Mouse (Mus musculus): ENCODE results near the gene Rras. TPM values are rescaled to one million over a fixed set of nuclear protein-coding genes. Genes with fewer than 3 reads are reported as not detected.
A peak's percentile ranks its signal among the peaks of the same experiment; 100 is the strongest.
"Not testable (repeated sequence)": the region's sequence is repeated elsewhere in the genome, so short reads cannot be mapped to it uniquely, and the experiment has no call there.

The Rras gene
- polyA plus RNA-seq, 2 experiments from 2014 or later, result 2.0 to 3.9 TPM

DNA sequence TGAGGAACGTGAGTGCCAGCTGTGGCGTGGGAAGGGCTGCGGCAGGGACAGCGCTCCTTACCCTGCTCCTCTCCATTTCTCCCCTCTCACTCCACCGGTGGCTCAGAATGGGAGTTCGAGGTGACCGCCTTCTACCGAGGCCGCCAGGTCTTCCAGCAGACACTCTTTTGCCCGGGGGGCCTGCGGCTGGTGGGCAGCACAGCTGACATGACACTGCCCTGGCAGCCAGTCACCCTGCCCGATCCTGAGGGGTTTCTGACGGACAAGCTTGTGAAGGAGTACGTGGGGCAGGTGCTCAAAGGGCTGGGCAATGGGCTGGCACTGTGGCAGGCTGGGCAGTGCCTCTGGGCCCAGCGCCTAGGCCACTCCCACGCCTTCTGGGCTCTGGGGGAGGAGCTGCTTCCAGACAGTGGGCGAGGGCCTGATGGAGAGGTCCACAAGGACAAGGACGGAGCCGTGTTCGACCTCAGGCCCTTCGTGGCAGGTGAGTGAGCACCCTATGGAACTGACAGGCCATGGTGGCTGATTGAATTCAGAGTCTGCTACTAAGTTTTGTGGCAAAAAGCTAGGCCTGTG lies 17.1 kb upstream of the Rras start:
- ATAC-seq, result no peak

DNA sequence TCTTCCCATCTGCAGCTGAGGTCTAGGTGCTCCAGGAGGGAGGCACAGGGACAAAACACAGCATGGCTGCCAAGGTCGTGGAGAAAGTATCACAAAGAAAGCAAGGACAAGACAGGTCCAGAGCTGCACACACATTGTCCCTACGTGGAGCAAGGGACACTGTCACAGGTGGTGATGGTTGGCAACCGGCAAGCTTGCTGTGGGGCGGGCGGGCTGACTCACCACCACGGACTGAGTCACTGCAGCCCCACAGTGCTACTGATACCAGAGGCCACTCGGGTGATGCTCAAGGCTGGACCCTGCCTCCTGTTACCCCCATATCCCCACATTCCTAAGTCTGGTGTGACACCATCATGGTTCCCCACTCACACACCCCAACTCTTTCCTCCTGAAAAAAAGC lies 15.3 kb upstream of the Rras start:
- ATAC-seq, result no peak

DNA sequence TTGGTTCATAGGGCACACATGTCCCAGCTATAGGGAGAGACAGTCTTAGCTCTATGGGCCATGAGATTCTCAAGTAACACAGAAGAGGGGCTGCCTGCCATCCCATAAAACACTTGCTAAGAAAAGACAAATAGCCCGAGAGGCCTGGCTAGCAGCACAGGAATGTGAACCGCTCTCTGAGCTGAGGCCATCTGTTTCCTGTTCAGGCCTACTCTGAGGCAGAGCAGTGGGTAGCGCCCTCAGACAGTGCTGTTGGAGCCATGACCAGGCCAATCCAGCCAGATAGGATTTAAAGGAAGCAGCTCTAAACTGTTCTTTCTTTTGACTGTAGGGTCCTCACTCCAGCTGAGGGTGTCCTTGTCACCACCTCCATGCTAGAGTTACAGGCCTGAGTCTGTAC lies 13.2 kb upstream of the Rras start:
- ATAC-seq, result no peak

DNA sequence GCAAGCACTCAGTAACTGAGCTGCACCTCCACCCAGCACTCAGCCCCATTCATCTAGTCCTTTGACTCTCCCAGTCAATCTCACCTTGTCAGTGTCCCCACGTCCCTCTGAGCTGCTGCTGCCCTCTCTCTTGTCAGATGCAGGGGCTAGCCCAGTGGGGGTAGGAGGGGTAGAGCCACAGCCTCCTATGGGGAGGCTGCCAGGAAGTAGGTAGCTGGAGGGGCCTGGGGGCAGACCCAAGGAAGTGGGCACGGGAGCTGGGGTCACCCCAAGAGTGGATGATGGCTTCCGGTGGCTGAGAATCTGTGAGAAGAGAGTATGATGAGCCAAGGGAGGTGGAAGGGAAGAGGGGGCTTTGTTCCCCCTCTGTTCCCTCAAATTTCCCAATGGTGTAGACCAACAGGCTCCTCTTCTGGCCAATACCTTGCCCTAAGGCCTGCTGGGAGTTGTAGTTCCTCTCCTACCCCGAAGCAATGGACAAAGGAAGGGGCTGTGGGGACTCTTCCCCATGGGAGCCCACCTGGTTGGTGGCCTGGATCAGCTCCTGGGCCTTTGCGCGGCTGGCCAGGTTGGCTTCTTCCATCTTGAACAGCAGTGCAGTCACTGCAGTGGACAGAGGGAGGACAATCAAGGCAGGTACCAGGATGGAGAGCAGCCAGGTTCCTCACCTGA lies 12.3 kb upstream of the Rras start:
- ATAC-seq, result no peak

DNA sequence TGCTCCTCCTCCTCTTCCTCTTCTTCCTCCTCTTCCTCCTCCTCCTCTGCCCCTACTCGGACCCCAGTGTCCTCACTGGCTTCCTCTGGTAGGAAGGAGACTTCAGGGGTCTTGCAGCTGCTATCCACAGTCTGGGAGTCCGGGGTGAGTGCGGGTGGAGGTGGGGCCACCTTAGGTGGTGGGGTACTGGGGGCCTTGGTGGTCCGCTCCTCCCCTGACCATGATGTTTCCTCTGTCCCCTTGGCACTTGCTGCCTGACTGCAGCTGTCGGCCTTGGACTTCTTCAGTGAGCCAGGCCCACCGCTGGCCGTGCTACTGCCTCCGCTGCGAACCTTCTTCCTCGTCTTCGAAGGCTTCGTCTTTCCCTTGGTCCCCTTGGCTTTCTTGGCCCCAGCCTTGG lies 11.3 kb upstream of the Rras start:
- ATAC-seq, result no peak

DNA sequence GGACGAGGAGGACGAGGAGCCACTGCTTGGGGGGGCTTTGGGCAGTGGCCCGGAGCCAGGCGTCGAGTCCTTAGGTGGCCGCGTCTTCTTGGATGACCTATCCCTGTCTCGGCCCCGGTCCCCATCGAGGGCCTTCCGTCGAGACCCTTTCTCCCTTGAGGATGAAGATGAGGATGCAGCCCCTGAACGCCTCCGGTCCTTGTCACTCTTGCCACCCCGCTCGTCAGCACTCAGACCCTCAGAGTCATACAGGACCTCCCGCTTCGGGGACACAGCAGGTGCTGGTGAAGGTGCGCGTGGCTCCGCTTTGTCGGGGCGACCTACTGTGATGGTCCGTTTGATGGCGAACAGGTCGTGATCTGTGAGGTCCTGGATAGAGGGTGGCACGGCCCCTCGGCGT lies 10.6 kb upstream of the Rras start:
- ATAC-seq, result no peak

DNA sequence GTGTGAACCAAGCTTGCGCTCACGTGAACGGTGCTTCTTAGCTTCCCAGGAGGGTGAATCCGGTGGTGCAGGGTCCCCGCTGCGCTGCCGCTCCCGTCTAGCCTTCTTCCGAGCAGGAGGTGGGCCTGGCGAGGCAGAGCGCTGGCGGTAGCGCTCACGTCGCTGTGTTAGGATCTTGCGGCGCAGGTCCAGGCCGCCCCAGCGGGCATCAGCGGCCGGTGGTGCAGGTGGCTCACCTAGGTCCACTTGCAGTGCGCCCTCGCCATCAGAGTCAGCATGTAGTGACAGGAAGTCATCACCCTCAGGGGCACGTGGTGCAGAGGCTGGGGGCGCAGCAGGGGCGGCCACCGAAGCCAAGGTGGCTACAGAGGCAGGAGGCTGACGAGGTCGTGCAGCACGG lies 9.9 kb upstream of the Rras start:
- ATAC-seq, result no peak

DNA sequence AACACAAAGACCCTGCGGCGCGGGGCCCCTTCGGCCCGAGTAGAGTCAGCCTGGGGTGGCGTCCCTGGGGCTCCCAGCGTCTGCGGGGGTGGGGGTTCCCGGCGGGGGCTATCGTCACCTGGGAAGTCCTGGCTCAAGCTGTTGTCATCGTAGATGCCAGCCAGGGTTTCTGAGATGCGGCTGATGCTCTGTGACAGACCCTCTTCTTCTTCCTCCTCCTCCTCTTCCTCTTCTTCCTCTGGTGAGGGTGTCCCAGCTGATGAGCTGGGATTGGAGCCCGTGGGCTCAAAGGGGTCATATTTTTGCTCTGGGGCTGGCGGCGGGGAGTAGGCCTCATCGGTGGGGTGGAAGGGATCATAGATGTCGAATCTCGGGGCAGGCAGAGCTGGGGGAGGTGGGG lies 9.3 kb upstream of the Rras start:
- ATAC-seq, result no peak

DNA sequence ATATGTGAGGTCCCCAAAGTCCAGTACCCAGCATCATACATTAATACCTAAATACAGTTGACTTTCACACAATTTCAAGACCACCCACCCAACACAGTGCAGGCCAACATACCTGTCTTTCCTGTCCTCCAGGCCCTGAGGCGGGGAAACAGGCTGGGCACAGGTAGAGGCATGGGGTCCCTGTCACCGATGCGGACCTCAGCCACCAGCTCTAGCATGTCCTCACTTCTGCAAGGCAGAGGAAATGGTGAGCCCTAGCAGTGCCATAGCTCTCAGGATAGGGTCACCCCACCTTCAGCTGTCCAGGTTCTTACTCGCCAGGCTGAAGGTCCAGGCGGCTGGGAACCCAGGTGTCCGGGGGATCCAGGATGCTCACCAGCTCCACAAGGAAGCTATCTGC lies 5.8 kb upstream of the Rras start:
- ATAC-seq, result no peak

DNA sequence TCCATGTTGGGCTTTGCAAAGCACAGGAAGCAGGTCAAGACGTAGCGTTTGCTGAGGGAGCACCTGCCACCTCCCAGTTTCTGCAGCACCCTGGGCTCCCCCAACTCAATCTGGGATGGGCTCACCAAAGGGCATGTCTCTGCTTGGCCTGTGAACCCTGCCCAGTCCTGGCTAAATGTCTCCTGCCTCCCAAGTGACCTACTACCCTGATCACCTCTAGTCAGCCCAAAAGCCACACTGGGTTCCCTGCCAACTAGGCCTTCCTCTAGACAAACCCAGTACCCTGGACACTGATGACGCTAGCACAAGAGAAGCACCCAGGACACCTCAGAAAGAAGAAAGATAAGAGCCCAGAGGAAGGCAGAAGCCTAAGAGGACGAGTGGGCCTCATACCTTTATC lies 4.9 kb upstream of the Rras start:
- no peak for ATAC-seq

DNA sequence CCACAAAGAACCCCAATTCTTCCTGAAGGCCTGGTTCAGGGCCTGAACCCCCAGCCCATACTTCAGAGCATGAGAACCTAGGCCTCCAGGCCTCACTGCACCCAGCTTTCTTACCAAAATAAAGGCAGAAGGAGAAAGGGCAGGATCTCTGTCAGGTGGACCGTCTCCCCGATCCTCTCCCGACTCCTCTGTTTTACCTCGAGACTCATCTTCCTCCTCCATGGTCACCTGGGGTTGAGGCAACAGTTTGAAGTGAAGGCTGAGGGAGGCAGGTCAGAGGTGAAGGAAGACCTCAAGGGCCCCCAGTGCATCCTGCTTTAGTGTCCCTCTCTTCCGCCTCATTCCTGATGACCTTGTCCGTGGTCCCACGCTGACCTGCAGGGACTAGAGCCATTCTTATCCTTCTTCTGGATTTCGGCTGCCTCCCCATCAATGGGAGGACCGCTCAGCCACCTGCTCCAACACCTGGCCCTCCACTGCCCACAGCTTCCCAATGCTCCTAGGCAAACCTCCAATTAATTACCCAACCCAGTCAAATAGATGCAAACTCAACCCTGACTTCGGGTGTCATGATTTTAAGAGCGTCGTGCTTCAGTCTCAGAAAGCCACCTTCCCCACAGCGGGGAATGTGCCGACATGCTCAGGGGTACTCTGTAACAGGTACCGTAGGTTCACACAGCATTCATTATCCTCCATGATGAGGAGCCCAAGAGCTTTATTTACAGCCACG lies 4.2 kb upstream of the Rras start:
- ATAC-seq, result no peak

DNA sequence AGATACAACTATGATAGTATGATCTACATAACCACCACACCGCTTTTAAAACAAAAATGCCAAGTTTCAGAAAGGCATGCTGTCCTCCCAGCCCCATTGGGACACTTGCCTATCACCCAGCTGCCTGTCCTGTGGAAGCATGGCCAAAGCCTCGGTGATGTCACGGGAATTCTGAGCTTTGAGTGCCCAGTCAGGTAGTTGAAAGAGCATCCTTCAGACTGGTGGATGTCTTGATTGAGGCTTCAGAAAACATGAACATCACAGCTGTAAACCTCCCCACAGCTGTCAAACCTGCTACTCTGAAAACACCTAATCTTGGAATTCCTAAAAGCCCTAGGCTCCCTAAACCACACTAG lies 3.7 kb upstream of the Rras start:
- ATAC-seq, result no peak

DNA sequence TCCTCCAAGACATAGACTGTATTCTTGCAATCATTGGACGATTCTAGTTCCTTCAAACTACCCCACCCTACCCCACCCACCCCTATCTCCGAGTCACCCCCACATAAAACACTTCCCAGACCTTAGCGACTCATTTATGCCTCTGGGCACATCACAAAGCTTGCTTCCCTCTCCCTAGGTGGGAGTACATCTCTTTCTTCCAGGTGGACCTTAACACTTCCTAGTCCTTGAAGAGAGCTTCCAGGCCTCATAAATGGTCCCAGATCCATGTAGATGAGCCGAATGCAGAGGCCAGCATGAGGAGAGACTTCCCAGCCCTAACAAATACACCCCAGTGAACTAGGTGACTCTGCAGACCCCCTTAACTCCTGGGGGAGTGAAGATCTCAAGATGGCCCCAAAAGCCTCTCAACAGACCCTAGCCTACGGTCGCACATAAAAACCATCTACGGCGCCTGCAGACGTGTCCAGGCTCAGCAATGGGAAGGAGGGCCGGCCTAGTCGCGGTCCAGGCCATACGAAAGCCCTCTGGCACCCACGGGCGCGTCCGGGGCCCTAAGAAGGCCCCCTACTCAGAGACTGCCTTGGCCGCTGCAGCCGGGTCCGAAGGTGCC lies 2.3 kb upstream of the Rras start:
- ATAC-seq, result no peak

DNA sequence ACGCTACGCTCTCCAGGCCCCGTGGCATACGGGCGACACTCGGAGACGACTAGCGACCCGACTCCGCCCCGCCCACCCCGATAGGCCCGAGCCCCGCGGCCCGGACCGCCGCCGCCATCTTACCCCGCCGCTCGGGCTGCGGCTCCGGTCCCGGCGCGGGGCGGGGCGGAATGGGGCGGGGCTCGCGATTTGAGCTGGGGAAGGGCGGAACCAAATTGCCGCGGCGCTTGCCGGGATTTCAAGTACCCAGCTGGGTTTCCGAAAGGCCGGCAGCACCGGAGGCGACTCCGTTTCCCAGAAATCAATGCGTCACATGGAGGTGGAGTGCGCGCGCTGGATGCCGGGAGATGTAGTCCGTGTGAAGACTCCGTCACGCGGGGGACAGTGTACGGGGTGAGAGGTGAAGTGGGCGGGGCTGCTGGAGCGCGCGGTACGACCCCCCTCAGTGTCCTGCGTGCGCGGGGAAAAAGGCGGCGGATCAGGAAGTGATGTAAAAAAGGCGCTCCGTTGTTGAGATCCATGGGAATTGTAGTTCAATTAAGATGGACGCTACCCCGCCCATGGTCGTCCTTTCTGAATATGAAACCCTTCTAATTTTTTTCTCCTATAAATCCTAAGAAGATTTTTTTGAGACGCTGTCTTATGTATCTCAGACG lies 1.7 kb upstream of the Rras start, which contains the start of gene Scaf1:
Gene Scaf1 (minus strand): TSS at position 407 of the 656 bp plus-strand sequence.
- ATAC-seq, result peak; percentile 76

DNA sequence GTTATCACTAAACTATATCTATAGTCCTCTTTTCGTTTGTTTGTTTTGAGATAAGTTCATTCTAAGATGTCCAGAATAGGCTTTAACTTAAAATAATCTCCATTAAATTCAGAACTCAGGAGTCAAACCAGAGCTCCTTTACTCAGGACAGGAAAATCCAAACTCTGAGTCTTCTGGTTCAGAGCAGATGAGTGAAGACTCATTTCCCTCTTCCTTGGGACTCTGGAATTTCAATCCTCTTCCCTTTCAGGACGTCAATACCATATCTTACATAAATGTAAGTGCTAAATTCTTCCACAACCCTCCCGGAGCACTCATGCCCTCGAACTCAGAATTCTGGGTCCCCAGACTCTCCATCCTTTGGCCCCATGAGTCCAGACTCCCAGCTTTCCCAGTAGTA lies 1.0 kb upstream of the Rras start:
- ATAC-seq, result no peak

DNA sequence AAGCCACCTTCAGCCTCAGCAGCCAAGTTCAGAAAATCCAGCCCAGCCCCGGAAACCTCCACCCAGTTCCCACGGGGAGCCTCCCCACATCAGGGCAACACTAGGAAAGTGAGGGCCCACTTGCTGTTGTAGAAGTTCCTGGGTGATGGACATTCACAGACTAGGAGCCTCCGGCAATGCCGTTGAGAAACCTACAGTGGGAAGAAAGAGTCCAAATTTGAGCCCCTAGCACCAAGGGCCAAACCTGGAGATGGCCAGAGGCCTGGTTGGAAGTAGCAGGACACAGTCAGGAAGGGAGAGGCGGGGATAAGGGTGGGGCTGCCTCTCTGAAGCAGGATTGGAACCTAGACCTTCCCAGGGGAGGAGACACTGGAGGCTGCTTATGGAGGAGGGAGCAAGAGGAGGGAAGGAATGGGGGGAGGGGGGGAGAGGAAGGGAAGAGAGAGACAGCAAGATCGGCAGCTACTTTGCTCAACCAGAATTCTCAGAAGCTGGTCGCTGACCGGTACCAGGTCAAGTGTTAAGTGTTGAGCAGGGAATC lies 1.3 kb downstream of the Rras start:
- ATAC-seq, result no peak

DNA sequence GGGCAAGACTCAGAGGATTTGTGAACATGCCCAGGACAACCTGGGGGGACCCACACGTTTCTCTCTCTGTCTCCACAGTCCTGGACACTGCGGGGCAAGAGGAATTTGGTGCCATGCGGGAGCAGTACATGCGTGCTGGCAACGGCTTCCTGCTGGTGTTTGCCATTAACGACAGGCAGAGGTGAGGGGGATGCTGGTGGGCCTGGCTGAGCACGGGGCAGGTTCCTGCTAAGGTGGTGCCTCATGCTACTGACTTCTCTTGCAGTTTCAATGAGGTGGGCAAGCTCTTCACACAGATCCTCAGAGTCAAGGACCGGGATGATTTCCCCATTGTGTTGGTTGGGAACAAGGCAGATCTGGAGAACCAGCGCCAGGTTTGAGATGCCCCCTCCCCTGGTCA lies 2.5 kb downstream of the Rras start:
- ATAC-seq, result no peak

DNA sequence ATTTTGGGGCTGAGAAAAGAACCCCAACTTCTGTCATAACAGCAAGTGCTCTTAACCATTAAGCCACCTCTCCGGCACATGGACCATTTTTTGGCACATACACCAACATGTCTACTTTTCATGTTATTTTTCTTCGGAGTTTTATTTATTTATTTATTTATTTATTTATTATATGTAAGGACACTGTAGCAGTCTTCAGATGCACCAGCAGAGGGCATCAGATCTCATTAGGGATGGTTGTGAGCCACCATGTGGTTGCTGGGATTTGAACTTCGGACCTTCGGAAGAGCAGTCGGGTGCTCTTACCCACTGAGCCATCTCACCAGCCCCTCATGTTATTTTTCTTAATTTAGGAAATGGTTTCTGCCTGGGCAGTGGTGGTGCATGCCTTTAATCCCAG lies 6.0 kb downstream of the Rras start:
- ATAC-seq, result not testable (repeated sequence)

DNA sequence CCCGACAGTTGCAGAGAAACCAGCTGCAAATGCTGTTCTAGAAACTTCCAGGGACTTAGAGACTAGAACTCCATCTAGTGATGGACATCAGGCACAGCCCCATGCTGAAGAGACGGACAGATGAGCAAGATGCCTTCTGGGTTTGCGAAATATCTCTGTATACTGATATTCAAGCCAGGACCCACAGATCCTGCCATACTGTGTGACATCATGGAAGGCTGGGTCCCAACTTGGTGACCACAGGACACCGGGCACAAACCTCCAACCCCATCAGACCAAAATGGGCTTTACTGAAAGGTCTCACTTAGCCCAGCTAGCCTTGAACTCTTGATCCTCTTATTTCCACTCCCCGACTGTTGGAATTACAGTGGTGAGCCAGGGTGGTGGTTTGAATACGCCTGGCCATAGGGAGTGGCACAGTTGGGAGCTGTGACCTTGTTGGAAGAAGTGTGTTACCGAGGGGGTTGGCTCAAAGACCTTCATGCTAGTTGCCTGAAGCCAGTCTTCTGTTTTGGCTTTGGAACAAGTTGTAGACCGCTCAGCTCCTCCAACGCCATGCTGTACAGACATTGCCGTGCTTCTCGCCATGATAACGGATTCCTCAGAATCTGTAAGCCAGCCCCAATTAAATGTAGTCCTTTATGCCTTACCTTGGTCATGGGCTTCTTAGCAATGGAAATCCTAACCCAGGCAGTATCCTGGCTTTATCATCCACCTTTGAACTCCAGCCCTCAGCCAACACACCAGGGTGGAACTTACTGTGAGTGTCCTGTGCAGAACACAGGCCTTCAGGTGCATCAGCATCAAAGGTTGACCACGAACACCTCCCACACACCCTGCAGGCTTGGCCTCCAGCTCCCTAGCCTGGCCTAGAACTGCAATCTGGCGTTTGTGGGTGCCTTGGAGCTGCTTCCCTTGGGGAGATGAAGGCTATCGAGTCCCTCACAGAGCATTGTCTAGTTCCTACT lies 6.8 kb downstream of the Rras start:
- peak; percentile 28 for ATAC-seq

DNA sequence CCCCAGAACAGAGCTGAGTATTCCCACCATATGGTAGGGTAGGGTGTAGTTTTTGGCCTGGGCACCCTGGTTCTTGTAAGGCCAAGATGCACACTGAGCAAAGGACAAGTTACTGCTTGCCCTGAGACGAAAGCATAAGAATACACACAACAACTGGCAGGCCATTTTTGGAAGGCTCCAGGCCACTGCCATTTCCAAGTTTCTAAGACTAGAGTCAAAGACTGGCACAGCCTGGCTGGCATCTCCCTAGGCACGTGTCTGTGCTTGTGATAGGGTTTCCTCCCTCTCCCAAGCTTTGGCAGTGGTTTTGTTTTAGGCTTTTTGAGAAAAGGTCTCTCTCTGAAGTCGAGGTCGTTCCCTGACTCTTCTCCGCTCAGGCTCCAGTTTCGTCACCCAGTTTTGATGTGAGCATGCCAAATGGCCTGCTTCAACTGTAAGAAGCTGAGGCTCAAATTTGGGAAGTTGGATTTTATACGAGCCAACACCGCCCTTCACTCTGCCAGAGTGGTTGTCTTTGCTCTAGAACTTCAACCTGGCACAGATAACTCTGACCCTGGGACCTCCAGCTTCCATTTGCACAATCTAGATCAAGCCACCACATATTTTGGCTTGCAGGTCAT lies 8.0 kb downstream of the Rras start:
- no peak for ATAC-seq

DNA sequence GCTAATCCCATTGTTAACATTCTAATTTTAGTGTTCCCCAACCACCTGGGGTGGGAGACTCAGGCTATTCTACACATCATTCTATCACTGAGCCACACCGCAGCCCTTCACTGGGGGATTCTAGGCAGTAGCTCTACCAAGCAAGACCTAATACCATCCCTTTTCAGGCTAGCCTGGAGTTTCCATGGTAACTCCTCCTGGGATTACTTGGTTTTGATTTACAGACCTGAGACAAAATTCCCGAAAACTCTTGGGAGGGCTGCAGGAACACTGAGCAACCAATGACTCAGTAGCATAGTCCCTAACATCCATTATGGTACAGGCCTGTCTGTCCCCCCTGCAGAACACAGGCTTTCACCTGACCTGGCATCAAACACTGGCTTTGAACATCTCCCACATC lies 8.5 kb downstream of the Rras start:
- ATAC-seq, result no peak

All from CD4-positive, CD25-positive, alpha-beta regulatory T cell, adult 4 months (primary cell).